Mouse (Mus musculus): ENCODE results near the gene Ccdc15.

The Ccdc15 gene

DNA sequence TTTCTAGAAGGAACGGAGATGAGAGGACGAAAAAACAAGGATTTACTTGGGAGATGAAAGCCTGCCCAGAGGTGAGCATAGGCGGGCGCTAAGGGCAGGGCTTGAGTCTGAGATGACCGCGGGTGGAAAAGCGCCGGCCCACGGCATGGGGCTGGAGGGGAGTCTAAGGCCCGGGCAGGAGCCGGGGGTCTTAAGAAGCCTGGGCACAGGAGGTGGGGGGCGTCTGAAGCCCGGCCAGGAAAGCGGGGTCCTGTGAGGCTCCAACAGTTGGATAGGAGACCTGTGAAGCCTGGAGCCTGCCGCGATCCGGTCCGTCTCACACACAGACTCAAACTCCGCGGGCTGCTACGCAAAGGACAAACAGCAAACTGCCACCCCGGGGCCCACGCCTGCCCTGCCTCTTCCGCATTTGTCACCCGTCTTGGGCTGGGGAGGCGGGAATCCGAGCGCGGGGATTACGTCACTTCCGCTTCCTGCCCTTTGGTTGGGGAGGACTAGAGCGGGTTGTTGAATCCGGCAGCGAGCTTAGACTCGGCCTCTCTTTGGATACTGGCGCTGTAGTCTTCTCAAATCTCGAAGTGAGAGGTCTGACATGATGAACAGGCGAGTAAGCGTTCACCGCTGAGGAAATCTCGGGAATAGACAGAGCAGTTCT lies at the start of gene Ccdc15:
Gene Ccdc15 (minus strand): TSS at position 445 of the 655 bp plus-strand sequence.
- DNase-seq (ENCODE audit: low read depth, low spot score) = peak; percentile 99

DNA sequence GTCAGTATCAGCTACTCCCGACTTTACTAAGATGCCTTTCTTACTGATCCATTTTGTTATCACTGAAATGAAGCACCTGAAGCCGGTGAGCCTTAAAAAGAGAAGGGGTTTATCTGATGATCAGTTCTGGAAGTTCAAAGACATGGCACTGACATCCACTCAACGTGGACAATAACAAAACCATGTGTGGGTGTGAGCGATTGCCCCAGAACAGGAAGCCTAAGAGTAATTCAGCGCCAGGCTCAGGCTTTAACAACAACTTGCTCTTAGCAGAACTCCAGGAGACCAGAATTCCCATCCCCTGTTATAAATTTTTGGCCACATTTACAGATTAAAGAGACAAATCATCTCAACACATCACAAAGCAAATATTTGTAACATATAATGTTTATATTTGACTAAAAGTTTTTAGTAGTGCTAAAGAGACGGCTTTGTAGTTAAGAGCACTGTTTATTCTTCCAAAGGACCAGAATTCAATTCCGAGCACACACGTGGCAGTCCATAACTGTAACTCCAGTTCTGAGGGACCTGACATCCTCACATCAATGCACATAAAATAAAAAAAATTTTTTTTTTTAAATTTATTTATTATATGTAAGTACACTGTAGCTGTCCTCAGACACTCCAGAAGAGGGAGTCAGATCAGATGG lies 45.4 kb upstream of the Ccdc15 start:
- no peak for DNase-seq (ENCODE audit: low read depth, low spot score)

DNA sequence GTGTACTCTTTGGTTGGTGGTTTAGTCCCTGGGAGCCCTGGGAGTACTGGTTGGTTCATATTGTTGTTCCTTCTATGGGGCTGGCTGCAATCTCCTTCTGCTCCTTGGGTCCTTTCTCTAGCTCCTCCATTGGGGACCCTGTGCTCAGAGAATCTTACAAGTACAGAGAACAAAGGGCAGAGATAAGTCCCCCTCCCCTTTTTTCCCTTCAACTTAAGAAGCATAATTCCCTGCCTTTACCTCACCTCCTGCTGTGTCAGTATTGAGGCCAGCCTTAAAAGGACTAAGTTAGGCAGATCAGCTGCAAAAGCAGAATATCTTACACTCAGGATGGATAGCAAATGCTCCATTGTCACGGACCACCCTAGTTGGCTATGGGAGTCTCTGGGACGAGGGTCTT lies 43.8 kb upstream of the Ccdc15 start:
- no peak for DNase-seq (ENCODE audit: low read depth, low spot score)

GRCm38 (mm10) chr9:37390891-37391290 lies 42.7 kb upstream of the Ccdc15 start:
- no peak for DNase-seq (ENCODE audit: low read depth, low spot score)

DNA sequence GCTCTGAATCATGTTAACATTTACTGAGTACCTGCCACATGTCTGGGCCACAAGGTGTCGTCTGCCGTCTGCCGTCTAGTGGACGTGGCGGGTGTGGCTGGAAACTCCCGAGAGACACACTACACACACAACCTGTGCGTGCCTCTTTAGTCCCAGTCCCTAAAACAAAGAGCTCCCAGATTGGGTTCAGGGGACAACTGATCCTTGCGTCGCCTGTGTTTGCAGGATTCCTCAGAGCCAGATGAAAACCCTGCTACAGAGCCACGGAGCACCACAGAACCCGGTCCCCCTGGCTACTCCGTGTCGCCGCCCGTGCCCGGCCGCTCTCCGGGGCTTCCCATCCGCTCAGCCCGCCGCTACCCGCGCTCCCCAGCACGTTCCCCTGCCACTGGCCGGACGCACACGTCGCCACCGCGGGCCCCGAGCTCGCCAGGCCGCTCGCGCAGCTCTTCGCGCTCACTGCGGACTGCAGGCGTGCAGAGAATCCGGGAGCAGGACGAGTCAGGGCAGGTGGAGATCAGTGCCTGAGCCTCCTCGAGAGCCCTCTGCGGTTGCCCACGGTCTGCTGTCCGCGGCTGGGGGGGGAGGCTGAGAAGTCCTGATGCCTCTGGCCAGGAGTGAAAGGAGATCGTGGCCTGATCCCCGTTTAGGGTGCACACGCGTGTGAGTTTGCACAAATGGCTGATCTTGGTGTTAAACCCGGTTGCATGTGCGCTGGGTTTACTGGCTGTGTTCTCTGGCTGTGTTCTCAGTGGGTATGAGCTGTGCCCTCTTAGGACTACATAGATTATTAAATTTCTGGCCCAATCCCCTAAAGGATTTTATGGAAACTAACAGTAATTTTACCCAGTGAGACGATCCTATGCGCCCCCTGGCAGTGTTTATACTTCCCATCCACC lies 36.3 kb upstream of the Ccdc15 start:
- peak; percentile 9 for DNase-seq (ENCODE audit: low read depth, low spot score)

DNA sequence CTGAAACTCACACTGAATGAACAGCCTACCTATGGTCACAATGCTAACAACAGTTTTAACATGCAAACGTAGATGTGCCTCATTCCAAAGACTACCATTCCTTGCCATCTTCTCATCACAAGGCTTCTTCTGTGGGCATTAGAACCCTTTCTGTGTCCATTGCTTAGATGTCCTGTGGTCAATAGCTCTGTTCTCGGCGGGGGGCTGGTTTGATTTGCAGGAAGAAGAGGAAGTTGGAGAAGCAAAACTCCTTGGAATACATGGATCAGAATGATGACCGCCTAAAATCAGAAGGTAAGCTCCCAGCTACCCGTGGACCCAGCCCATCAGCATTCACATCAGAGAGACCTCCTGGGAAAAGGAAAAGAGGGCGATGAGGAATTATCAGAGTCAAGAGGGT lies 34.9 kb upstream of the Ccdc15 start:
- no peak for DNase-seq (ENCODE audit: low read depth, low spot score)

GRCm38 (mm10) chr9:37375718-37376117 lies 27.5 kb upstream of the Ccdc15 start:
- no peak for DNase-seq (ENCODE audit: low read depth, low spot score)

DNA sequence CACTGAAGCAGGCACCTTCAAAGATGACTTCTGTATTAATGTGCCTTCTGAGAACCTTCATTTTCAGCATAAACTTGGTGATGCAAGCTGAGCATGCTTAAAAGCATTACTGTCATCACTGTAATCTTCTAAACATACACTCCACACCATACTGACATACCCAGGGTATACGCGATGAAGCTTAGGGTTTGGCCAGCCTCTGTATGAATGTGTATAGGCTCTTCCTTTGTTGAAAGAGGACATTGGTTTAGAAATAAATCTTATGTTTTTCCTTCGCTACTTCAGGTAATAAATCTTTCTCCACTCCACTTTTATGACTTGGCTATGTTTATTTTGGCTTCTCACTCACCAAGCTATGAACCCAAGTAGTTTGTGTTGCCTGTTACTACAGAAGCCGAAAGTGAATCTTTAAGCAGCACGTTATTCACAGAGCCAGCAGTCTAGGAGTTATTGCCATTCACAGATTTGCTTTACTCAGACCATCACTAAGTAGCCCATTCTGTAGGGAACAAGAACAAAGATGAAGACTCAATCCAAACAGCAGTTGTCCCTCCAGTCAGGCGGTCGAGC lies 23.1 kb upstream of the Ccdc15 start:
- DNase-seq (ENCODE audit: low read depth, low spot score) = no peak

DNA sequence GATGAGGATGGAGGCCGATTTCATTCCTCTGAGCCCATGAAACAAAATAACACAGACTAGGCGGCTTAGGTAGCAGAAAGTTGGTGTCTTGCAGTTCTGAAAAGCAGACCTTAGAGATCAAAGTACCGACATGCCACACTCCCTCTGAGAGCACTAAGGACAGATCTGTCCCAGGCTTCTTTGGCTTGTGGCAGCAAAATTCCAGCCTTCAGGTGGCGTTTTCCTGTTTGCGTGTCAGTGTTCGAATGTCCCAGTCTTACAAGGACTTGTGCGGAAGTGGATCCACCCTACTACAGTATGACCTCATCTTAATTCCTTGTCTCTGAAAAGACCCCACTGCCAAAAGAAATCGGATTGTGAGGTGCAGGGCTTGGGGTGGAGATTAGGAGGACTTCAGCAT lies 20.6 kb upstream of the Ccdc15 start:
- DNase-seq (ENCODE audit: low read depth, low spot score) = no peak

- no peak for DNase-seq (ENCODE audit: low read depth, low spot score)
Measured at GRCm38 (mm10) chr9:37368081-37368830, 20.0 kb upstream of the Ccdc15 start.

DNA sequence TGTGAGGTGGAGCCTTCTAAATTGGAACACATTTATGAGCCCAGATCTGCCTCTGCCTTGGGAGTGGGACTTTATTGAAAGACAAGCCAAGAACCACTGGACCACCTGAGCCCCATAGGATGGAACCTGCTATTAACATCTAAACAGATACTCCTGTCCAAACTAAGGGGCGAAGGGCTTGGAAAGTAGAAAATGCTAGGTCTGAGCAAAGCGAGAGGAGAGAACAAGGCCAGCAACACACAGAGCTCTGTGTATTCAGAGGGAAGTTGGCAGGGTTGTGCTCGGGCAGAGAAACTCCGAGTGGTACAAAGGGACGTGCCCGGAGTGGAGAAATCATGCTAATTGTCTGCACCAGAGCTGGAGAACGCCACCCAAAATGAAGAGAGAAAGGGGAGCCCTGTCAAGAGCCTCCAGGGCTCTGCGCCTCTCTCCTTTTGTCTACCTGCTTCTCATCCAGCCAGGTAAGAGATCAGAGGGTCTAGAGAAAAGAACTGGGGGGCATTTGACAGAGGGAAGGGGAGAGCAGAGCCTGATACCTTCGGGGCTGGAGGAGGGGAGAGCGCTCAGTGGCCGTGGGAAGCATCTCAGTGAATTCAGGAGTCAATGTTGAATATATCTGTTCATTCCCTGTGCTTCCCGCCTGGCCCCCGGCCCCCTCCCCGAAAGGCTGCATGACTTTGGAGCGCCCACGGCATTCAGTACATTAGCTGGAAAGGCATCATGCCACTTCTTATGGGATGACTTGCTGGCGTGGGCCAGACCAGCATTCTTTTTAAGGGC lies 19.3 kb upstream of the Ccdc15 start, which contains the start of gene Hepacam:
Gene Hepacam (plus strand): TSS at position 51 of the 780 bp plus-strand sequence.
- no peak for DNase-seq (ENCODE audit: low read depth, low spot score)

GRCm38 (mm10) chr9:37365706-37366105 lies 17.5 kb upstream of the Ccdc15 start:
- no peak for DNase-seq (ENCODE audit: low read depth, low spot score)

DNA sequence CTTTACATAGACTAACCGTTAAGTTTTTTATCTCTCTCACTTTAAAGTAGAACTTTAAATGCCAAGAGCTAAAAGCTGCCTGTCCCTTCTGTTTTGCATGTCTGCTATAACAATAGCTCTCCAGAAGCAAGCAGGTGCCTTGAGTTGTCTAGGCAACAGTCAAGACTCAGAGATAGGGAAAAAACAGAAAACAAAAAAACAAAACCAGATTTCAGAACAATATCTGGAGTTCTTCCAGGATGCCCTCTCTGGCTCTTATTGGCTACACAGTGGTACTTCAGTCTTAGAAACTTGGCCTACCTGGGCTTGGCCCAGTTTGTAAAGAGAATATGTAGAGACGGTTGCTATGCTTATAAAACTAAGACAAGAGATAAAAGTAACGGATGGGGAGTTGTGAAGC lies 16.2 kb upstream of the Ccdc15 start:
- no peak for DNase-seq (ENCODE audit: low read depth, low spot score)

GRCm38 (mm10) chr9:37363551-37363950 lies 15.3 kb upstream of the Ccdc15 start:
- no peak for DNase-seq (ENCODE audit: low read depth, low spot score)

- no peak for DNase-seq (ENCODE audit: low read depth, low spot score)
Measured at GRCm38 (mm10) chr9:37362881-37363280, 14.6 kb upstream of the Ccdc15 start.

- no peak for DNase-seq (ENCODE audit: low read depth, low spot score)
Measured at GRCm38 (mm10) chr9:37362084-37362483, 13.9 kb upstream of the Ccdc15 start.

DNA sequence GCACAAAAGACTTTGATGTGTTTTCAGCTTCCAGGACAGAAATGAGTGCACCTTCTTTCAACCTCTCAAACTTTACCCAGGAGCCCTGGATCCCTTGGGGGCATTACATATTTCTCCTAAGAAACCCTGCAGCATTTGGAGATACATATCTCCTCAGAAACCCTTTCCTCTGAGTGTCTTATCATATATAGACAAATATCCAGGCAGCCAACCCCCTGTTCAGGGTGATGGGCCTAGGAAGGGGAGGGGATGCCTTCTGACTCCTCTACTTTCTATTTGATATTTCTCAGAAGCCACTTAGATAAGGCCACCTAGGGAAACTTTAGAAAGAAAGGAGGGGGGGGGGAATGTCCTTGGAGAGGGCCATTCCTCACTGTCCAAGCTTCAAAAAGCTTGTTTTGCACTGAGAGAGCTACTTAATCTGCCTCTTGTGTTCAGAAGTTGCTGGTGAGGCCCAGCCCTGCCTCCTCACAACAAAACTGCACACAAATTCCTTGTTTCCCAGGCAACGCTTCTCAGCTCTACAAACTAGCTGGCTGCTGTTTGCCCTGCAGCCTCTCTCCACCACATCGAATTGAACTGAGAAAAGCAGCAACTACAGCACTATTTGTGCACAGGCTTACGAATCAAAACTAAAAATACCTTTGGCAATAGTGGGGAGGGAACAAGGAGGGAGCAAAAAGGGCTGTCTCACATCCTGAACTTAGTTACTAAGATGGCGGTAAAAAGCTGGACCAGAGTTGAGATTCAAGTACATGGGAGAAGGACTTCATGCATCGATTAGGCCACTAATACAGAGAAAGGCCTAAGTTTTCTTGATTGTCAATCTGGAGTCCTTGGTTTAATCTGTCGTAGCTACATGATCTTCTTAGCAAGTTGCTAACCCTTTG lies 11.3 kb upstream of the Ccdc15 start:
- no peak for DNase-seq (ENCODE audit: low read depth, low spot score)

DNA sequence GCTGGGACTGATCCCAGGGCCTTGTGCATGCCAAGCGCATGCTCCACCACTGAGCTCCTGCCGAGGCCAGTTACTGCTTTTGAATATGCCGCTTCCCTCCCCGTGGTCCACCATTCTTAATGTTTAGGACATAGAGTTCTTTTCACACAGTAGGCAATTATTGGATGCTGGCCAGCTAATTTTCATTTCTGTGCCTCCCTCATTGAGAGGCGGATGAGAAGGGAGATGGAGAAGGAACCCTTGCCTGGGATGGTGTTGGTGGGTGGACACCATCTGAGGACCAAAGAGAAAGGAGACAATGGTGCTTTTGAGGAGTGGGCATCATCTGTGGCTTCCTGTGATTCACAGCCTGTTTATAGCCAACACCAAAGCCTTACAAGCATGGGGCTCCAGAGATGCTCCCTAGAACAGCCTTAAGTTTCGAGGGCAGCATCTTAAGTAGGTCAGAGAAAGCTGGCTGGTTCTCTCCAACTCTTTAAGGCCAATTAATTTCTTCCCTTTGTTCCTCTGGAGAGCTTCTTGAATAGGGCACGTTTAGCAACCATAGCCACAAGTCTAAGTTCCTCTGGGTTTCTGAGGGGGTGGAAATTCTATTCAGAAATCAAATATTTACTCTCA lies 10.6 kb upstream of the Ccdc15 start:
- no peak for DNase-seq (ENCODE audit: low read depth, low spot score)

DNA sequence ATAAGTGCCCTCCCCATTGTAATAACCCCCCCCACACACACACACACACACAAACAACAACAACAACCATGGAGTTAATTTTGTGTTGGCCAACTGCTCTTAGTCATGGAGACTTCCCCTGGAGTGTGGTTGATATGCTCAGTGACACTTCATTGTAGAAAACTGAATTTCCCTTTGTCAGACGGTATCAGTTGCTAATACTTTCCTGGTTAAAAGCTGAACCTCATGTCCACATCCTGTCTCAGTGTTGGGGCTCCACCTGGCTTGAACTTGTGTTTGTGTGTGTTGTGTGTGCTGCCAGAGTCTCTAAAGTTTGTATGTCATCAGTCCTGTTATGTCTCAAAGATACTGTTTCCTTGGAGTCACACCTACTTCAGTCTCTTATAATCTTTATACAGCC lies 6.3 kb upstream of the Ccdc15 start:
- DNase-seq (ENCODE audit: low read depth, low spot score) = peak; percentile 8

Data from CD4-positive, CD25-positive, alpha-beta regulatory T cell, adult 2 months (primary cell).